Mouse (Mus musculus): Measurements from ENCODE around the gene Gpd2.

DNA sequence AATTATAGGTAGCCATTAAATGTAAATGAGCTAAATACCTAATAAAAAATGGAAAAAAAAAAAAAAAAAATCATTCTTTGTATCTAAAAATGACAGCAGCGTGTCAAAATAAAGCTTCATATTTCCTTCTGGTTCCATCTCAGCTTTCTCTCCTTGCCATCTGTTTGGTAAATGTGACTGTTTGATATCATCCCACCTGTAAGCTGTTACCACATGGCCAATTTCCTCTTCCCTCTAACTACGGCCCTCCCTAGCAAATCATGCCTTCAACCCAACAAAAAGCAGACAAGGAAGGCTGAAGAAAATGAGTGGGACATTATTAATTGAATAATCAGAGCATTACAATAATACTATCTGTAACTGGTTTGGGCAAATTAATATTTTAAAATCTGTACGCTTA, 160.3 kb downstream of the Gpd2 start:
- no peak for TF ChIP-seq ZNF384 (IDR thresholded peaks at IDR 0.05; ENCODE audit: low read depth, low read length)
- TF ChIP-seq HCFC1 (IDR thresholded peaks at IDR 0.05; ENCODE audit: borderline replicate concordance, insufficient read depth, low read length), result no peak

Measured in ES-E14 (cell line).